9 mouse cellular contexts compared by ENCODE assay signal in the genomic region with DNA sequence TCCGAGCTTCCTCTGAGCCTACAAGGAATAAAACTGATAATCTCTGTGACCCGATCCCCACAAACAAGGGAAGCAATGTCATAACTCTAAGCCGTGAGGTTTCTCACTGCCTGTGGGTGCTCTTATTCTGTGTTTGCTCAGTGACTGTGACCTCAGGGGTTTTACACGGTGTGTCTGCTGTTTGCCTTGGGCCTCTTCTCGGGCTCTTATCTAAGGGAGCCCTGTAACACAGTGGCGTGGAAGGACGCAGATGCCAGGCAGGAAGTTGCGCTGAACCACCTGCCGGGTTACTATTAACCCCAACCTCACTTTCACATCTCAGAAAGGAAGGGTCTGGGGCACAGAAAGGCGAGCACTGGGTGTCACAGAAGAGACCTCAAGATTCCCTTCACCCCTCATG.
DNase-seq lines count a peak whose midpoint lies in the region; ATAC-seq and TF ChIP-seq lines count a peak whose summit lies in the region.
"Had no signal": no experiment of that assay in that cellular context is flagged by ENCODE, and none has a peak within 500 bp of the region (broad histone marks: within the 10 kb centered on the region; RNA-seq: fewer than 3 reads in every experiment).

No protein-coding gene starts in this region.

- H3K27ac ChIP-seq in spleen, adult 2 months (ENCODE audit: insufficient read depth, low read length), result 0 out of 2 replicates have a peak overlapping the region, but pooled peaks have one; percentile 14
- H3K27ac ChIP-seq in liver, embryonic 16.5 days (ENCODE audit: low read length), result peak overlapping the region; percentile 97
- peak overlapping the region; percentile 82 for H3K27ac ChIP-seq in stomach, embryonic 15.5 days
- H3K27ac ChIP-seq in hindbrain, embryonic 11.5 days (ENCODE audit: low read depth, low read length), result no peak overlapping the region

- no peaks in the 10 kb centered on the region for H3K27me3 ChIP-seq in spleen, adult 2 months (ENCODE audit: control insufficient read depth, insufficient read depth, low read length)
- no peaks in the 10 kb centered on the region for H3K27me3 ChIP-seq in liver, embryonic 16.5 days (ENCODE audit: control insufficient read depth, insufficient read depth, low read depth, low read length)
- H3K27me3 ChIP-seq in stomach, embryonic 15.5 days (replicated peaks), result no peaks in the 10 kb centered on the region
- no peaks in the 10 kb centered on the region for H3K27me3 ChIP-seq in hindbrain, embryonic 11.5 days (ENCODE audit: control insufficient read depth, insufficient read depth, low read length)
- H3K27me3 ChIP-seq: hindbrain, embryonic 13.5 days had no signal

- H3K4me3 ChIP-seq in spleen, adult 2 months (ENCODE audit: extremely low read depth, insufficient read depth, insufficient read length), result no peak overlapping the region
- H3K4me3 ChIP-seq in liver, embryonic 16.5 days (ENCODE audit: low read depth, low read length), result peak overlapping the region; percentile 44
- H3K4me3 ChIP-seq in stomach, embryonic 15.5 days (replicated peaks), result no peak overlapping the region
- H3K4me3 ChIP-seq in hindbrain, embryonic 11.5 days (ENCODE audit: low read depth, low read length), result no peak overlapping the region
- H3K4me3 ChIP-seq: hindbrain, embryonic 13.5 days had no signal

- H3K9ac ChIP-seq in liver, embryonic 16.5 days (ENCODE audit: low read depth, low read length), result peak overlapping the region; percentile 66
- H3K9ac ChIP-seq in stomach, embryonic 15.5 days, result no peak overlapping the region
- H3K9ac ChIP-seq in hindbrain, embryonic 11.5 days (ENCODE audit: low read depth, low read length), result no peak overlapping the region
- H3K9ac ChIP-seq: hindbrain, embryonic 13.5 days had no signal

- H3K36me3 ChIP-seq in spleen, adult 2 months (ENCODE audit: control insufficient read depth, insufficient read depth, low read length), result peaks cover 3% of the 10 kb centered on the region
- no peaks in the 10 kb centered on the region; the same call in 1 of the 2 replicates for H3K36me3 ChIP-seq in liver, embryonic 16.5 days (ENCODE audit: control insufficient read depth, insufficient read depth)
- H3K36me3 ChIP-seq in stomach, embryonic 15.5 days, result no peaks in the 10 kb centered on the region
- H3K36me3 ChIP-seq in hindbrain, embryonic 11.5 days (ENCODE audit: control insufficient read depth, insufficient read depth, low read length), result no peaks in the 10 kb centered on the region

- peak; percentile 68 for ATAC-seq in erythroid progenitor cell, adult 5-6 weeks (replicated peaks; ENCODE audit: low FRiP score, poor library complexity, severe bottlenecking)
- peak; percentile 79 for ATAC-seq in liver, embryonic 16.5 days (ENCODE audit: low read depth)
- peak; percentile 87 for ATAC-seq in stomach, embryonic 15.5 days (ENCODE audit: insufficient read depth, low FRiP score, low read depth)
- ATAC-seq in hindbrain, embryonic 11.5 days (ENCODE audit: low FRiP score), result no peak

- H3K4me2 ChIP-seq in liver, embryonic 16.5 days (ENCODE audit: low read depth, low read length), result peak overlapping the region; percentile 77
- H3K4me2 ChIP-seq in stomach, embryonic 15.5 days, result peak overlapping the region; percentile 19
- no peak overlapping the region for H3K4me2 ChIP-seq in hindbrain, embryonic 11.5 days (replicated peaks; ENCODE audit: low read depth, low read length)
- H3K4me2 ChIP-seq: hindbrain, embryonic 13.5 days had no signal

- H3K9me3 ChIP-seq in liver, embryonic 16.5 days (replicated peaks; ENCODE audit: control insufficient read depth, low read length), result no peaks in the 10 kb centered on the region
- no peaks in the 10 kb centered on the region for H3K9me3 ChIP-seq in stomach, embryonic 15.5 days
- no peaks in the 10 kb centered on the region for H3K9me3 ChIP-seq in hindbrain, embryonic 11.5 days (ENCODE audit: control insufficient read depth, low read length)
- H3K9me3 ChIP-seq: hindbrain, embryonic 13.5 days had no signal

- WGBS in spleen, adult 2 months, result 29% methylated on average over 10 of the region's 10 CpGs
- WGBS in liver, embryonic 16.5 days (ENCODE audit: insufficient replicate concordance), result 6% methylated on average over 10 of the region's 10 CpGs
- WGBS in stomach, embryonic 15.5 days, result 50% methylated on average over 10 of the region's 10 CpGs
- 78% methylated on average over 10 of the region's 10 CpGs for WGBS in hindbrain, embryonic 11.5 days

- no peak for DNase-seq in spleen, adult 2 months (ENCODE audit: low read depth in 1 of 2, low spot score in 2 of 2)
- DNase-seq in spleen, adult 18-20 months, result no peak
- no peak for DNase-seq in embryo, embryonic 11 days
- DNase-seq in gastrocnemius, postnatal 10 days, result no peak
- DNase-seq in hindbrain, embryonic 11.5 days (ENCODE audit: low spot score), result no peak

- TF ChIP-seq POLR2A in spleen, adult 2 months (IDR thresholded peaks at IDR 0.05; ENCODE audit: low read depth, low read length), result no peak

- H3K4me1 ChIP-seq in spleen, adult 2 months (ENCODE audit: control insufficient read depth, insufficient read depth, insufficient read length), result peaks cover 2% of the 10 kb centered on the region; the same call in 1 of the 2 replicates
- H3K4me1 ChIP-seq in liver, embryonic 16.5 days (ENCODE audit: control insufficient read depth, low read depth, low read length), result peaks cover 44% of the 10 kb centered on the region
- H3K4me1 ChIP-seq in stomach, embryonic 15.5 days, result peaks cover 13% of the 10 kb centered on the region
- no peaks in the 10 kb centered on the region for H3K4me1 ChIP-seq in hindbrain, embryonic 11.5 days (replicated peaks; ENCODE audit: control insufficient read depth, insufficient read depth, low read length)

- no peak for TF ChIP-seq CTCF in spleen, adult 2 months (IDR thresholded peaks at IDR 0.05; ENCODE audit: extremely low read depth, insufficient read depth, insufficient read length, insufficient replicate concordance)
